Mouse (Mus musculus) lung, postnatal 0 days (tissue): ENCODE results near the gene Wbp11.

Source experiments
- CTCF ChIP-seq: IDR thresholded peaks from 2 replicates; pipeline ENCODE4 v1.5.1; 2016; ENCODE audit warnings: antibody characterized with exemption, mild to moderate bottlenecking
- EP300 ChIP-seq: IDR thresholded peaks from 2 replicates; pipeline ENCODE4 v1.6.1; 2016; ENCODE audit warnings: antibody characterized with exemption, mild to moderate bottlenecking, control low read depth

GRCm38 (mm10) chr6:136835352-136835751 is 7.3 kb upstream of the Wbp11 start, which contains the start of gene Smco3:
- TF ChIP-seq CTCF: no peak
- TF ChIP-seq EP300: no peak
